Mouse (Mus musculus) stomach, embryonic 15.5 days (tissue): Measurements from ENCODE around the gene Tbc1d22a. TPM values are rescaled to one million over a fixed set of nuclear protein-coding genes. Genes with fewer than 3 reads are reported as not detected.

ENCODE experiments used
- ATAC-seq: fragments of 200-750 bp; cut with Nextera tagmentation; 2 replicates; pipeline ENCODE4 v1.8.0; 2017; ENCODE audit warnings: low read depth, moderate number of reproducible peaks, moderate TSS enrichment; ENCODE audit not compliant: insufficient read depth, low FRiP score
- H3K27ac ChIP-seq: fragments of 300-500 bp; sonication (generic); 2 replicates; pipeline ENCODE4 v1.5.1; 2015; ENCODE audit warnings: mild to moderate bottlenecking, inconsistent platforms
- H3K27me3 ChIP-seq: fragments of 300-500 bp; sonication (generic); replicated peaks from 2 replicates; pipeline ENCODE4 v1.6.1; 2015; ENCODE audit warnings: inconsistent platforms
- H3K36me3 ChIP-seq: fragments of 300-500 bp; sonication (generic); 2 replicates; pipeline ENCODE4 v1.6.1; 2015; ENCODE audit warnings: inconsistent platforms
- H3K4me1 ChIP-seq: fragments of 300-500 bp; sonication (generic); 2 replicates; pipeline ENCODE4 v1.6.1; 2015; ENCODE audit warnings: inconsistent platforms
- H3K4me2 ChIP-seq: fragments of 300-500 bp; sonication (generic); 2 replicates; pipeline ENCODE4 v1.6.1; 2015; ENCODE audit warnings: mild to moderate bottlenecking, inconsistent platforms
- H3K4me3 ChIP-seq: fragments of 300-500 bp; sonication (generic); replicated peaks from 2 replicates; pipeline ENCODE4 v1.5.1; 2015; ENCODE audit warnings: inconsistent platforms
- H3K9ac ChIP-seq: fragments of 300-500 bp; sonication (generic); 2 replicates; pipeline ENCODE4 v1.6.1; 2015; ENCODE audit warnings: inconsistent platforms
- H3K9me3 ChIP-seq: fragments of 300-500 bp; sonication (generic); 2 replicates; pipeline ENCODE4 v1.6.1; 2016; ENCODE audit warnings: inconsistent platforms
- WGBS: fragments of 180-500 bp; shearing (Covaris S2); methylation state at CpG from one replicate; pipeline ENCODE4 v1.1.7; 2015; 5-methylcytosine and 5-hydroxymethylcytosine counted together
- polyA plus RNA-seq: library from polyadenylated mRNA; unstranded; fragments of >200 nt; fragmentation: Nextera tagmentation; extraction: Ambion mirVana; gene quantifications from 2 replicates; pipeline ENCODE4 v1.2.1, GENCODE M21; 2015

The Tbc1d22a gene
- polyA plus RNA-seq, 1 experiment from 2014 or later: 10.4 TPM

- no peaks in the 10 kb centered on the region for H3K4me1 ChIP-seq
- no peak overlapping the region for H3K9ac ChIP-seq
- no peaks in the 10 kb centered on the region for H3K27me3 ChIP-seq
- no peaks in the 10 kb centered on the region for H3K9me3 ChIP-seq
- no peak overlapping the region for H3K4me2 ChIP-seq
- no peak overlapping the region for H3K4me3 ChIP-seq
- 87% methylated on average over 2 of the region's 2 CpGs for WGBS
- ATAC-seq: no peak
- H3K36me3 ChIP-seq: no peaks in the 10 kb centered on the region
- H3K27ac ChIP-seq: no peak overlapping the region
Measured at GRCm38 (mm10) chr15:86333606-86334005, 119.3 kb downstream of the Tbc1d22a start.

- no peaks in the 10 kb centered on the region for H3K27me3 ChIP-seq
- no peak overlapping the region for H3K9ac ChIP-seq
- H3K27ac ChIP-seq: no peak overlapping the region
- no peaks in the 10 kb centered on the region for H3K9me3 ChIP-seq
- H3K4me1 ChIP-seq: no peaks in the 10 kb centered on the region
- H3K4me3 ChIP-seq: no peak overlapping the region
- ATAC-seq: no peak
- H3K4me2 ChIP-seq: no peak overlapping the region
- WGBS: 89% methylated on average over 4 of the region's 4 CpGs
- no peaks in the 10 kb centered on the region for H3K36me3 ChIP-seq
Measured at GRCm38 (mm10) chr15:86334276-86334675, 120.0 kb downstream of the Tbc1d22a start.

- Histone ChIP-seq H3K36me3 (no peaks in the 10 kb centered on the region), H3K27ac (no peak overlapping the region), H3K4me2 (no peak overlapping the region), H3K27me3 (no peaks in the 10 kb centered on the region), H3K9ac (no peak overlapping the region), H3K4me1 (no peaks in the 10 kb centered on the region), H3K4me3 (no peak overlapping the region), H3K9me3 (no peaks in the 10 kb centered on the region)
- 83% methylated on average over 9 of the region's 9 CpGs for WGBS
- ATAC-seq: no peak
Measured at GRCm38 (mm10) chr15:86334745-86335144, 120.5 kb downstream of the Tbc1d22a start.

GRCm38 (mm10) chr15:86335781-86336180, 121.5 kb downstream of the Tbc1d22a start:
- Histone ChIP-seq H3K27me3 (no peaks in the 10 kb centered on the region), H3K9ac (no peak overlapping the region), H3K4me3 (no peak overlapping the region), H3K36me3 (no peaks in the 10 kb centered on the region), H3K4me2 (no peak overlapping the region), H3K27ac (no peak overlapping the region), H3K4me1 (no peaks in the 10 kb centered on the region), H3K9me3 (no peaks in the 10 kb centered on the region)
- 73% methylated on average over 1 of the region's 1 CpGs for WGBS
- no peak for ATAC-seq

- 79% methylated on average over 10 of the region's 10 CpGs for WGBS
- Histone ChIP-seq H3K4me1 (no peaks in the 10 kb centered on the region), H3K4me2 (no peak overlapping the region), H3K9me3 (no peaks in the 10 kb centered on the region), H3K27me3 (no peaks in the 10 kb centered on the region), H3K9ac (no peak overlapping the region), H3K36me3 (no peaks in the 10 kb centered on the region), H3K27ac (no peak overlapping the region), H3K4me3 (no peak overlapping the region)
- ATAC-seq: no peak
Measured at GRCm38 (mm10) chr15:86337726-86338125, 123.5 kb downstream of the Tbc1d22a start.

- WGBS: 82% methylated on average over 2 of the region's 2 CpGs
- Histone ChIP-seq H3K4me1 (no peaks in the 10 kb centered on the region), H3K27me3 (no peaks in the 10 kb centered on the region), H3K4me3 (no peak overlapping the region), H3K9ac (no peak overlapping the region), H3K27ac (no peak overlapping the region), H3K9me3 (no peaks in the 10 kb centered on the region), H3K36me3 (no peaks in the 10 kb centered on the region), H3K4me2 (no peak overlapping the region)
- no peak for ATAC-seq
Measured at GRCm38 (mm10) chr15:86339736-86340135, 125.5 kb downstream of the Tbc1d22a start.

- no peaks in the 10 kb centered on the region for H3K9me3 ChIP-seq
- H3K4me3 ChIP-seq: no peak overlapping the region
- ATAC-seq: no peak
- no peaks in the 10 kb centered on the region for H3K36me3 ChIP-seq
- WGBS: 80% methylated on average over 6 of the region's 6 CpGs
- no peak overlapping the region for H3K4me2 ChIP-seq
- no peak overlapping the region for H3K9ac ChIP-seq
- H3K4me1 ChIP-seq: no peaks in the 10 kb centered on the region
- no peak overlapping the region for H3K27ac ChIP-seq
- H3K27me3 ChIP-seq: no peaks in the 10 kb centered on the region
Measured at GRCm38 (mm10) chr15:86340766-86341165, 126.5 kb downstream of the Tbc1d22a start.

- Histone ChIP-seq H3K4me3 (no peak overlapping the region), H3K36me3 (no peaks in the 10 kb centered on the region), H3K9ac (no peak overlapping the region), H3K9me3 (no peaks in the 10 kb centered on the region), H3K27ac (no peak overlapping the region), H3K4me2 (no peak overlapping the region), H3K4me1 (no peaks in the 10 kb centered on the region), H3K27me3 (no peaks in the 10 kb centered on the region)
- 58% methylated on average over 8 of the region's 8 CpGs for WGBS
- ATAC-seq: no peak
Measured at GRCm38 (mm10) chr15:86342637-86343375, 128.5 kb downstream of the Tbc1d22a start.

GRCm38 (mm10) chr15:86344906-86345331, 130.7 kb downstream of the Tbc1d22a start:
- H3K27me3 ChIP-seq: no peaks in the 10 kb centered on the region

GRCm38 (mm10) chr15:86345907-86346306, 131.6 kb downstream of the Tbc1d22a start:
- H3K27me3 ChIP-seq: no peaks in the 10 kb centered on the region
- H3K27ac ChIP-seq: no peak overlapping the region
- WGBS: 64% methylated on average over 9 of the region's 9 CpGs
- H3K4me1 ChIP-seq: no peaks in the 10 kb centered on the region
- H3K9me3 ChIP-seq: no peaks in the 10 kb centered on the region
- no peak overlapping the region for H3K4me3 ChIP-seq
- no peak for ATAC-seq
- H3K9ac ChIP-seq: no peak overlapping the region
- no peak overlapping the region for H3K4me2 ChIP-seq
- H3K36me3 ChIP-seq: no peaks in the 10 kb centered on the region

More at GRCm38 (mm10) chr15:86344906-86345331, 130.7 kb downstream of the Tbc1d22a start:
- H3K4me1 ChIP-seq: no peaks in the 10 kb centered on the region
- no peak overlapping the region for H3K9ac ChIP-seq
- 70% methylated on average over 8 of the region's 8 CpGs for WGBS
- H3K27ac ChIP-seq: no peak overlapping the region
- no peaks in the 10 kb centered on the region for H3K36me3 ChIP-seq
- H3K4me3 ChIP-seq: no peak overlapping the region
- no peaks in the 10 kb centered on the region for H3K9me3 ChIP-seq
- H3K4me2 ChIP-seq: no peak overlapping the region
- ATAC-seq: no peak

- Histone ChIP-seq H3K9ac (no peak overlapping the region), H3K27ac (no peak overlapping the region), H3K27me3 (no peaks in the 10 kb centered on the region), H3K36me3 (no peaks in the 10 kb centered on the region), H3K9me3 (no peaks in the 10 kb centered on the region), H3K4me3 (no peak overlapping the region), H3K4me1 (no peaks in the 10 kb centered on the region), H3K4me2 (no peak overlapping the region)
- ATAC-seq: no peak
- WGBS: 90% methylated on average over 3 of the region's 3 CpGs
Measured at GRCm38 (mm10) chr15:86346606-86347005, 132.3 kb downstream of the Tbc1d22a start.

- Histone ChIP-seq H3K36me3 (no peaks in the 10 kb centered on the region), H3K9me3 (no peaks in the 10 kb centered on the region), H3K4me1 (no peaks in the 10 kb centered on the region), H3K27ac (no peak overlapping the region), H3K27me3 (no peaks in the 10 kb centered on the region), H3K9ac (no peak overlapping the region), H3K4me2 (no peak overlapping the region), H3K4me3 (no peak overlapping the region)
- ATAC-seq: no peak
- WGBS: 81% methylated on average over 2 of the region's 2 CpGs
Measured at GRCm38 (mm10) chr15:86354932-86355331, 140.7 kb downstream of the Tbc1d22a start.

- Histone ChIP-seq H3K27ac (no peak overlapping the region), H3K4me2 (no peak overlapping the region)
- 70% methylated on average over 2 of the region's 2 CpGs for WGBS
Measured at GRCm38 (mm10) chr15:86355857-86356256, 141.6 kb downstream of the Tbc1d22a start.

More at GRCm38 (mm10) chr15:86355857-86356256, 141.6 kb downstream of the Tbc1d22a start:
- H3K4me1 ChIP-seq: no peaks in the 10 kb centered on the region
- H3K9ac ChIP-seq: no peak overlapping the region
- no peak for ATAC-seq
- H3K27me3 ChIP-seq: no peaks in the 10 kb centered on the region
- H3K4me3 ChIP-seq: no peak overlapping the region
- H3K9me3 ChIP-seq: no peaks in the 10 kb centered on the region
- H3K36me3 ChIP-seq: no peaks in the 10 kb centered on the region
